Mouse (Mus musculus) liver, adult 2 months (tissue): ENCODE results near the gene Pi4k2b. TPM values are rescaled to one million over a fixed set of nuclear protein-coding genes. Genes with fewer than 3 reads are reported as not detected.

ENCODE experiments used
- DNase-seq: peaks from one replicate; pipeline ENCODE4 v3.0.0-alpha.2; 2011; ENCODE audit warnings: low read depth, low spot score; ENCODE audit errors: extremely low read depth
- H3K27ac ChIP-seq: fragments of 200-500 bp; replicated peaks from 2 replicates; pipeline ENCODE4 v1.5.1; 2012; ENCODE audit warnings: low read depth, mild to moderate bottlenecking, control low read depth, inconsistent platforms, low read length; ENCODE audit not compliant: insufficient read depth
- H3K27me3 ChIP-seq: fragments of 200-500 bp; 2 replicates; pipeline ENCODE4 v1.6.1; 2012; ENCODE audit warnings: mild to moderate bottlenecking, moderate library complexity, low read length, inconsistent platforms; ENCODE audit not compliant: control insufficient read depth, insufficient read depth
- H3K36me3 ChIP-seq: fragments of 200-500 bp; 2 replicates; pipeline ENCODE4 v1.6.1; 2012; ENCODE audit warnings: low read length, inconsistent platforms; ENCODE audit not compliant: control insufficient read depth, insufficient read depth
- H3K4me1 ChIP-seq: fragments of 200-500 bp; 2 replicates; pipeline ENCODE4 v1.6.1; 2011; ENCODE audit warnings: low read length; ENCODE audit not compliant: control insufficient read depth, insufficient read depth
- H3K4me3 ChIP-seq: fragments of 200-500 bp; 2 replicates; pipeline ENCODE4 v1.5.1; 2011; ENCODE audit warnings: low read depth, mild to moderate bottlenecking, control low read depth, low read length, moderate library complexity; ENCODE audit not compliant: insufficient read depth
- H3K79me2 ChIP-seq: fragments of 200-500 bp; 2 replicates; pipeline ENCODE4 v1.6.1; 2012; ENCODE audit warnings: inconsistent platforms, mild to moderate bottlenecking, low read length, moderate library complexity; ENCODE audit not compliant: control insufficient read depth, insufficient read depth
- H3K9ac ChIP-seq: fragments of 200-500 bp; 2 replicates; pipeline ENCODE4 v1.6.1; 2012; ENCODE audit warnings: low read depth, mild to moderate bottlenecking, control low read depth, inconsistent platforms, low read length
- CTCF ChIP-seq: fragments of 200-500 bp; IDR thresholded peaks from 2 replicates; pipeline ENCODE4 v1.5.1; 2011; ENCODE audit warnings: low read depth, low read length, control low read depth
- POLR2A ChIP-seq: fragments of 200-500 bp; IDR thresholded peaks from 2 replicates; pipeline ENCODE4 v1.6.1; 2011; ENCODE audit warnings: low read length, control low read depth; ENCODE audit not compliant: insufficient read depth; ENCODE audit errors: extremely low read depth
- WGBS: fragments of 180-500 bp; shearing (Covaris S2); methylation state at CpG from one replicate; pipeline ENCODE4 v1.1.7; 2018; 5-methylcytosine and 5-hydroxymethylcytosine counted together
- polyA plus RNA-seq: library from polyadenylated mRNA; depleted of rRNA; stranded (reverse); fragments of >200 nt; gene quantifications from 2 replicates; pipeline ENCODE4 v1.2.3, GENCODE M21; 2012
- total RNA-seq: library from RNA; depleted of rRNA; stranded (reverse); fragments of >200 nt; gene quantifications from 2 replicates; pipeline ENCODE4 v1.2.3, GENCODE M21; 2014

The Pi4k2b gene
- total and polyA plus RNA-seq, 2 experiments = 10.3 to 30.0 TPM

- peaks cover 20% of the 10 kb centered on the region for H3K36me3 ChIP-seq
- TF ChIP-seq POLR2A = no peak
- TF ChIP-seq CTCF = no peak
- DNase-seq = no peak
- no peaks in the 10 kb centered on the region for H3K27me3 ChIP-seq
- WGBS = 88% methylated on average over 8 of the region's 8 CpGs
- H3K4me1 ChIP-seq = no peaks in the 10 kb centered on the region
- no peaks in the 10 kb centered on the region for H3K79me2 ChIP-seq
- no peak overlapping the region for H3K9ac ChIP-seq
- H3K4me3 ChIP-seq = no peak overlapping the region
- no peak overlapping the region for H3K27ac ChIP-seq
These were observed 65.0 kb downstream of the Pi4k2b start for GRCm38 (mm10) chr5:52806349-52806748.

GRCm38 (mm10) chr5:52807030-52807429 is 65.7 kb downstream of the Pi4k2b start:
- Histone ChIP-seq H3K36me3 (peaks cover 20% of the 10 kb centered on the region), H3K4me3 (no peak overlapping the region), H3K27me3 (no peaks in the 10 kb centered on the region), H3K9ac (no peak overlapping the region), H3K79me2 (no peaks in the 10 kb centered on the region), H3K4me1 (no peaks in the 10 kb centered on the region), H3K27ac (no peak overlapping the region)
- TF ChIP-seq CTCF = no peak
- no peak for TF ChIP-seq POLR2A
- 86% methylated on average over 7 of the region's 7 CpGs for WGBS
- no peak for DNase-seq

GRCm38 (mm10) chr5:52810446-52810845 is 69.1 kb downstream of the Pi4k2b start:
- Histone ChIP-seq H3K27ac (no peak overlapping the region), H3K9ac (no peak overlapping the region), H3K4me3 (no peak overlapping the region), H3K79me2 (no peaks in the 10 kb centered on the region), H3K4me1 (no peaks in the 10 kb centered on the region), H3K36me3 (peaks cover 19% of the 10 kb centered on the region), H3K27me3 (no peaks in the 10 kb centered on the region)
- DNase-seq = no peak
- 96% methylated on average over 6 of the region's 6 CpGs for WGBS
- TF ChIP-seq CTCF = no peak
- TF ChIP-seq POLR2A = no peak

GRCm38 (mm10) chr5:52811056-52811455 is 69.7 kb downstream of the Pi4k2b start:
- DNase-seq = no peak
- WGBS = 95% methylated on average over 14 of the region's 14 CpGs
- TF ChIP-seq CTCF (no peak), POLR2A (no peak)
- H3K4me3 ChIP-seq = no peak overlapping the region
- H3K4me1 ChIP-seq = no peaks in the 10 kb centered on the region
- no peaks in the 10 kb centered on the region for H3K27me3 ChIP-seq
- H3K79me2 ChIP-seq = no peaks in the 10 kb centered on the region
- peaks cover 25% of the 10 kb centered on the region for H3K36me3 ChIP-seq
- no peak overlapping the region for H3K9ac ChIP-seq
- no peak overlapping the region for H3K27ac ChIP-seq

- H3K27me3 ChIP-seq = no peaks in the 10 kb centered on the region
- no peak for DNase-seq
- H3K4me1 ChIP-seq = no peaks in the 10 kb centered on the region
- H3K79me2 ChIP-seq = no peaks in the 10 kb centered on the region
- 97% methylated on average over 10 of the region's 10 CpGs for WGBS
- TF ChIP-seq POLR2A (no peak), CTCF (no peak)
- H3K9ac ChIP-seq = no peak overlapping the region
- no peak overlapping the region for H3K4me3 ChIP-seq
- H3K27ac ChIP-seq = no peak overlapping the region
- H3K36me3 ChIP-seq = peaks cover 26% of the 10 kb centered on the region
These were observed 71.1 kb downstream of the Pi4k2b start for GRCm38 (mm10) chr5:52812456-52812855.

GRCm38 (mm10) chr5:52813312-52813711 is 71.9 kb downstream of the Pi4k2b start:
- Histone ChIP-seq H3K4me1 (no peaks in the 10 kb centered on the region), H3K79me2 (no peaks in the 10 kb centered on the region), H3K9ac (no peak overlapping the region), H3K27ac (no peak overlapping the region), H3K36me3 (peaks cover 21% of the 10 kb centered on the region), H3K27me3 (no peaks in the 10 kb centered on the region), H3K4me3 (no peak overlapping the region)
- DNase-seq = no peak
- TF ChIP-seq POLR2A = no peak
- no peak for TF ChIP-seq CTCF
- WGBS = 96% methylated on average over 7 of the region's 7 CpGs
